Mouse (Mus musculus) E14TG2a.4 (cell line): ENCODE measurements around the gene Agtpbp1.

Experiments used
- CTCF ChIP-seq: conservative IDR thresholded peaks from 2 replicates; pipeline ENCODE4 v1.5.1; 2014; ENCODE audit warnings: low read length
- POU5F1 ChIP-seq: IDR thresholded peaks from 2 replicates; pipeline ENCODE4 v1.6.1; 2014; ENCODE audit warnings: low read length, borderline replicate concordance

GRCm38 (mm10) chr13:59515074-59515473 is 70.0 kb downstream of the Agtpbp1 start:
- peak; percentile 27 for TF ChIP-seq CTCF
- TF ChIP-seq POU5F1: no peak
